Mouse (Mus musculus) spleen, adult 10 weeks (tissue): ENCODE data around the gene Agmo. TPM values are rescaled to one million over a fixed set of nuclear protein-coding genes. Genes with fewer than 3 reads are reported as not detected.

Experiments
- polyA plus RNA-seq: library from polyadenylated mRNA; stranded (reverse); fragments of 350-450 nt; fragmentation: Illumina TruSeq; extraction: RNeasy Lipid Tissue Mini Kit (QIAGEN cat#74804); gene quantifications from one replicate; pipeline ENCODE4 v1.2.3, GENCODE M21; 2015; ENCODE audit warnings: low replicate concordance; ENCODE audit not compliant: insufficient read depth

Agmo gene
- 4.2 TPM for polyA plus RNA-seq

GRCm38 (mm10) chr12:37241566-37242021 is at the start of gene Agmo:
Agmo (plus strand) TSS chr12:37241641.

Other genes starting within 250 kb of the Agmo start
- 0.37 TPM for gene Meox2, start 133.1 kb upstream of the Agmo start, polyA plus RNA-seq